Mouse (Mus musculus): ENCODE measurements around the gene Hist1h3g.
"Not testable (repeated sequence)": the region's sequence is repeated elsewhere in the genome, so short reads cannot be mapped to it uniquely, and the experiment has no call there.

The Hist1h3g gene

DNA sequence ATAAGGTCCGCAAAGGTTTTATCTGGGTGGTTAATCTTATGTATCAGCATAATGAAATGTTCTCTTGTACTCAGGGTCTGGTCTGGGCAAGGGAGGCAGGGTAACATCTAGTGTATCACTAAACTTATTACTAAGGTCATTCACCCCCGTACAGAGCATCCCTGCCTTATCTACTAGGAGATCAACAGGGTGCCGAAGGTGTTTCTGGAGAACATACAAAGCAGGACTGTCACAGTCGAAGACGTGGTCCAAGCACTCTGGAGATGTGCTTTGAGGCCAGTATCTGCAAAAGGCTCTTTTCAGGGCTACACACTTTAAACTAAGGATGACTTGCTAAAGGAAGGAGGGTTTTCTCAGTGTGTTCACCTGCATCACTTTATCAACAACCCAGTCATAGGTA is 11.5 kb downstream of the Hist1h3g start:
- TF ChIP-seq POU5F1 (IDR thresholded peaks at IDR 0.05; ENCODE audit: borderline replicate concordance, low read length), result no peak
- H3K27me3 ChIP-seq (ENCODE audit: insufficient read depth, low read length), result no peaks in the 10 kb centered on the region
- no peaks in the 10 kb centered on the region for H3K36me3 ChIP-seq (ENCODE audit: insufficient read depth, low read length)
- H3K4me1 ChIP-seq (replicated peaks; ENCODE audit: low read depth, low read length), result peaks cover 23% of the 10 kb centered on the region
- no peak overlapping the region for H3K4me3 ChIP-seq (replicated peaks; ENCODE audit: low read length)
- H3K9me3 ChIP-seq (ENCODE audit: low read length), result no peaks in the 10 kb centered on the region

DNA sequence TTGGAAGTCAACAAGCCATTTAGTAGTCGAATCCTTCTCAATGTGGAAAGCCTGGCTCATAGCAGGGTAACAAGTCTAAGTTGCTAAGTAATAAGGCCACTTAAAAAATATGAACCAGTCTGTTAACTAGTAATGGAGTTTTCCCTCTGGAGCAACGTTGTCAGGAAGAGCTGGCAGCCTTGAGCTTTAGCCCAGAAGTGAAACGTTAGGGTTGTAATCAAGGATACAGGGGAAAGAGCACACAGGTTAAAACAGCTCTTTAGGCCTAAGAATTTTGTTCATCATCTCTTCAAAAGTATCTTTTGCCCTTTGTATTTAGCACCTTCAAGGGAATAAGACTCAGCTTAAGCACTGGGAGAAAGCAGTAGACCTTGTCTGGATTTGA is 15.5 kb downstream of the Hist1h3g start:
- peak overlapping the region; percentile 75 for H3K4me3 ChIP-seq (replicated peaks; ENCODE audit: low read length)
- TF ChIP-seq POU5F1 (IDR thresholded peaks at IDR 0.05; ENCODE audit: borderline replicate concordance, low read length) (no peak), NANOG (IDR thresholded peaks at IDR 0.05; ENCODE audit: borderline replicate concordance, low read length) (no peak), CTCF (conservative IDR thresholded peaks at IDR 0.05; ENCODE audit: low read length) (no peak)
- H3K9me3 ChIP-seq (ENCODE audit: low read length), result no peaks in the 10 kb centered on the region
- H3K36me3 ChIP-seq (ENCODE audit: insufficient read depth, low read length), result no peaks in the 10 kb centered on the region
- no peaks in the 10 kb centered on the region for H3K27me3 ChIP-seq (ENCODE audit: insufficient read depth, low read length)
- H3K4me1 ChIP-seq (replicated peaks; ENCODE audit: low read depth, low read length), result peaks cover 29% of the 10 kb centered on the region

DNA sequence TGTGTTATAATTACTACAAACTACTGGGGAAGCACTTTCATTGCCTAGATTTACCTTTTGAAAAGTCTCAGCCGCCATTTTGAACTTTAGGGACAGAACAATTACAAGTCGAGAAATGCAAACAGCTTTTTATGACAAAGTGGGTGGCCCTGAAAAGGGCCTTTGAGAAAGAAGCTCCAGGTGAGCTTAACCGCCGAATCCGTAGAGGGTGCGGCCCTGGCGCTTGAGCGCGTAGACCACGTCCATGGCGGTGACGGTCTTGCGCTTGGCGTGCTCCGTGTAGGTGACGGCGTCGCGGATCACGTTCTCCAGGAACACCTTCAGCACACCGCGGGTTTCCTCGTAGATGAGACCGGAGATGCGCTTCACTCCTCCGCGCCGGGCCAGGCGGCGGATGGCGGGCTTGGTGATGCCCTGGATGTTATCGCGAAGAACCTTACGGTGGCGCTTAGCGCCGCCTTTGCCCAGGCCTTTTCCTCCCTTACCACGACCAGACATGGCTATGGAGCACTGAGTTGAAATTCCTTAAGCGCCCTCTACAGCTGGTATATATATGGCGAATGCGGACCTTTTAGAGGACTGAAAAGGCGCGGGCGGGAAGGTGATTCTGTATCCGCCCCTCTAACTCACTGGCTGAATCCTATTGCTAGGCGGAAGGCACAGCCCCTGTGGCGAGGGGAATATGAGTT is 16.1 kb downstream of the Hist1h3g start, which contains the start of gene Hist1h4f:
Gene Hist1h4f, minus strand, starts transcription at position 503 of the 689 bp plus-strand sequence.
- not testable (repeated sequence) for H3K27me3 ChIP-seq (ENCODE audit: insufficient read depth, low read length); H3K9me3 ChIP-seq (ENCODE audit: low read length); H3K36me3 ChIP-seq (ENCODE audit: insufficient read depth, low read length)

DNA sequence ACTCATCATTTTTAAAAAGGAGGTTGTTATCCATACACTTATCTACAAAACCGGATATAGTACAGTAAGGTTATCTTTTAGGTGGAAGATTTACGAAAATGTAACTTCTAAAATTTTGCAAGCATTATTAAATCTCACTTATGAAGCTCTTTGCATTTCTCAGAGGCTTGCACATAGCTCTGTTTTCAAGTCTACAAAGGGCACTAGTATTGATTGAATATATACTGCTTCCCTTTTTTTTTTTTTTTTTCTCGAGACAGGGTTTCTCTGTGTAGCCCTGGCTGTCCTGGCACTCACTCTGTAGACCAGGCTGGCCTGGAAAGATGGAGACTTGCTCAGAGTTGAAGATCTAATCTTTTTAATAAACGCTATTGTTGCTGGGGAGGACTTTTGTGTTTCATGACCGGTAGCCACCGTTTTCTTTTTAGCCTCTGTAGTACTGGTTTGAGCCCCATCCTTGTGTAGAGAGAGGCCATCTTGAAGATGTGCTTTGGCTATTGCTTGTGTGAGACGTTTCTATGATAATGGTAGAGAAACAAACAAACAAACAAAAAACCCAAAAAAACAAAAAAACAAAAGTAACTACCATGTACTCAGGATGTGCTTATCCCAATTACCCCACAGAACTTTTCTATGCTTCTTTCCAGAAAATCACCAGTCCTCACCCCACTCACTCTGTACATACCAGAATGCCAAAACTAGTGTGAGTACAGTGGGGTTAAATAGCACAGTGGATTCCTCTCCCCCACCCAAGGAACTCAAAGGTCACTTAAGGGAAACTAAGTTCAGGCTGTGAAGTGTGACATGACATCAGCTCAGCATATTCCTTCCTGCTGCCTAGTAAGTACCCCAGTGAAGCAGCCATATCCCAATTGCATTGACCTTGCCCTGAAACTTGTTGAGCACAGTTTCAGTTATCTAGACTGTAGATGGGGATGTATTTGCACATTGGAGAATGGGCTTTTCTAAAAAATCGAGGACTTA is 17.0 kb downstream of the Hist1h3g start:
- no peaks in the 10 kb centered on the region for H3K27me3 ChIP-seq (ENCODE audit: insufficient read depth, low read length)
- H3K4me3 ChIP-seq (replicated peaks; ENCODE audit: low read length), result peak overlapping the region; percentile 75
- TF ChIP-seq POU5F1 (IDR thresholded peaks at IDR 0.05; ENCODE audit: borderline replicate concordance, low read length), result no peak
- no peak for TF ChIP-seq CTCF (conservative IDR thresholded peaks at IDR 0.05; ENCODE audit: low read length)
- no peak for TF ChIP-seq NANOG (IDR thresholded peaks at IDR 0.05; ENCODE audit: borderline replicate concordance, low read length)
- no peaks in the 10 kb centered on the region for H3K36me3 ChIP-seq (ENCODE audit: insufficient read depth, low read length)
- H3K9me3 ChIP-seq (ENCODE audit: low read length), result no peaks in the 10 kb centered on the region
- H3K4me1 ChIP-seq (replicated peaks; ENCODE audit: low read depth, low read length), result peaks cover 27% of the 10 kb centered on the region

More for the DNA sequence above, 16.1 kb downstream of the Hist1h3g start, which contains the start of gene Hist1h4f:
- Histone ChIP-seq H3K4me3 (replicated peaks; ENCODE audit: low read length) (peak within 1 kb of the TSS; percentile 75), H3K4me1 (replicated peaks; ENCODE audit: low read depth, low read length) (peaks cover 26% of the 10 kb centered on the region)

DNA sequence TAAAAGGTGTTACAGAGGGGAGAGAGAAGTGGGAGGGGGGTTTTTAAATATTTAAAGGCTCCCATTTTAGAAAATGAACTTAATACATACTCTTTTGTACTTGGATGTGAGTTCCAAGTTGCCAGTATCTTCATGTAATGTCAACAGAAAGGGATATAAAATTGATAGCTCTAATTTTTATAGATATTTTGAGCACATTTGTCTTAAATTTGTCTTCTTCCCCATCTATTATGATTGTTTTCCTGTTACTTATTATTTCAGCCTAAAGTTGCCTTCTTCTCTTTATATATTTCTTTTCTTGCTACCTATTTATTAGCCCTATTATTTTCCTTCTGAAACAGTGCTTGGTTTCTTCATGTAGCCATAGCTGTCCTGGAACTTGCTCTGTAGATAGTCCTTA is 17.7 kb downstream of the Hist1h3g start, which contains the start of gene Hist1h1d:
Gene Hist1h1d, plus strand, starts transcription at position 301 of the 400 bp plus-strand sequence.
- H3K4me3 ChIP-seq (replicated peaks; ENCODE audit: low read length), result peak within 1 kb of the TSS; percentile 75
- TF ChIP-seq CTCF (conservative IDR thresholded peaks at IDR 0.05; ENCODE audit: low read length) (no peak), NANOG (IDR thresholded peaks at IDR 0.05; ENCODE audit: borderline replicate concordance, low read length) (no peak)

DNA sequence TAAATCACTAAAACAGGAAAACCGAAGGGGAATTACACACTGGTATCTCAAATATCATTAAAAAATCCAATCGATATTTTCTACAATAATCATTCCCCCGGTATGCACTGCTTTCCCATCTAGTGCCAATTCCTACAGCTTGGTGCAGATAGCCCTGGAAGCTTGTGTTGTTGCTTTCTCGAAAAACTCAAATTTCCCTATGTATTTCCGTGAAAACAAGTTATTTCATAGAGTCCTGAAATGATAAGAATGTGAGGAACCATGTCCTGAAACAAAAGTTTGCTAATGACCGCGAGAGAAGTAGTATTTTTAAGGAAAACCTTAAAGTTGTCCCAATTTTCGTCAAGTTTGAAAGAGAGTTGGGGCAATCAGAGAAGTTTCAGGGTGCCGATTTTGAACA is 19.2 kb downstream of the Hist1h3g start:
- peak overlapping the region; percentile 78 for H3K4me3 ChIP-seq (replicated peaks; ENCODE audit: low read length)
- TF ChIP-seq POU5F1 (IDR thresholded peaks at IDR 0.05; ENCODE audit: borderline replicate concordance, low read length), result no peak
- no peaks in the 10 kb centered on the region for H3K9me3 ChIP-seq (ENCODE audit: low read length)
- no peaks in the 10 kb centered on the region for H3K36me3 ChIP-seq (ENCODE audit: insufficient read depth, low read length)
- peaks cover 30% of the 10 kb centered on the region for H3K4me1 ChIP-seq (replicated peaks; ENCODE audit: low read depth, low read length)
- H3K27me3 ChIP-seq (ENCODE audit: insufficient read depth, low read length), result no peaks in the 10 kb centered on the region

More for the DNA sequence above, 17.7 kb downstream of the Hist1h3g start, which contains the start of gene Hist1h1d:
- Histone ChIP-seq H3K9me3 (ENCODE audit: low read length) (no peaks in the 10 kb centered on the region), H3K27me3 (ENCODE audit: insufficient read depth, low read length) (no peaks in the 10 kb centered on the region), H3K36me3 (ENCODE audit: insufficient read depth, low read length) (no peaks in the 10 kb centered on the region), H3K4me1 (replicated peaks; ENCODE audit: low read depth, low read length) (peaks cover 30% of the 10 kb centered on the region)

DNA sequence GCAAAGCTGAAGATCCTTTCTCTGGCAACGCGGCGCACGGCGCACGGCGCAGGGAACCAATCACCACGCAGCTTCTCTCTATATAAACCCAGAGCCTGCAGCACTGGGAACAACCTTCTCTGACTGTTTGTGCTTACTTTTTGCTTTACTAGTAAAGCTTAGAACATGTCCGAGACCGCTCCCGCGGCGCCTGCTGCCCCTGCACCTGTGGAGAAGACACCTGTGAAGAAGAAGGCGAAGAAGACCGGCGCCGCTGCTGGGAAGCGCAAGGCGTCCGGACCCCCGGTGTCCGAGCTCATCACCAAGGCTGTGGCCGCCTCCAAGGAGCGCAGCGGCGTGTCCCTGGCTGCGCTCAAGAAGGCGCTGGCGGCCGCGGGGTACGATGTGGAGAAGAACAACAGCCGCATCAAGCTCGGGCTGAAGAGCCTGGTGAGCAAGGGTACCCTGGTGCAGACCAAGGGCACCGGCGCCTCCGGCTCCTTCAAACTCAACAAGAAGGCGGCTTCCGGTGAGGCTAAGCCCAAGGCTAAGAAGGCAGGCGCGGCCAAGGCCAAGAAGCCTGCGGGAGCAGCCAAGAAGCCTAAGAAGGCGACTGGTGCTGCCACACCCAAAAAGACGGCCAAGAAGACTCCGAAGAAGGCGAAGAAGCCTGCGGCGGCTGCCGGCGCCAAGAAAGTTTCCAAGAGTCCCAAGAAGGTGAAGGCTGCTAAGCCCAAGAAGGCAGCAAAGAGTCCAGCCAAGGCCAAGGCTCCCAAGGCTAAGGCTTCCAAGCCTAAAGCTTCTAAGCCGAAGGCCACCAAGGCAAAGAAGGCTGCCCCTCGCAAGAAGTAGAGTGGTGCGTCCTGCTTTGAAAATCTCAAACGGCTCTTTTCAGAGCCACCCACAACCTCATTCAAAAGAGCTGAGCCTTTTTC is 20.0 kb downstream of the Hist1h3g start:
- Histone ChIP-seq H3K27me3 (ENCODE audit: insufficient read depth, low read length) (no peaks in the 10 kb centered on the region), H3K9me3 (ENCODE audit: low read length) (no peaks in the 10 kb centered on the region), H3K4me1 (replicated peaks; ENCODE audit: low read depth, low read length) (peaks cover 29% of the 10 kb centered on the region), H3K4me3 (replicated peaks; ENCODE audit: low read length) (peak overlapping the region; percentile 78), H3K36me3 (ENCODE audit: insufficient read depth, low read length) (no peaks in the 10 kb centered on the region)
- TF ChIP-seq POU5F1 (IDR thresholded peaks at IDR 0.05; ENCODE audit: borderline replicate concordance, low read length) (no peak), CTCF (conservative IDR thresholded peaks at IDR 0.05; ENCODE audit: low read length) (no peak), NANOG (IDR thresholded peaks at IDR 0.05; ENCODE audit: borderline replicate concordance, low read length) (no peak)

DNA sequence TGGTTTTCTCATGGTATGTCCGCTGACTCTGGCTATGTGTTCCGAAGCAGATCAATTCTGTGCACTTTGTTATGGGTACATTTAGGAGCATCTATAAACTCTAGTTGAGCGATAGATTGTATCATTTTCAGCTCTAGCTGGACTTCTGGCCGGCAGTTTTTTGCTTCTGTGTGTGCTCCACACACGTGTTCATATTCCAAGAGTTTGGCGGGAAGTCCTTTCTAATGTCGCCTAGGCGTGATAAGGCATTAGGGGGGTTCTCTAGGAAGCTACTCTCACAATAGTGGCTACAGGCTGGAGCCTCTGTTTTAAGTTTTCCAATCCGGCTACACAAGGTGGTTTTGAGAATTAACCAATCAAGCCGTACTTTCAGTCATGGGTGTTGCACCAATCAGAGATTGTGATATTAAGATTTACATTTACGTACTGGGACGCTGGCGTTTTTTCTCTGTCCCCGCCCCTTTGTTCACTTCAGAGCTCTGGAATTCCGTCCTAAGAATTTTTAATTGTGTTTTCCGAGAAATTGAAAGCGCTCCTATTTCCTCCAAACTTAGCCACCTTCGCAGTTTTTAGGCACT is 20.7 kb downstream of the Hist1h3g start:
- Histone ChIP-seq H3K9me3 (ENCODE audit: low read length) (no peaks in the 10 kb centered on the region), H3K4me1 (replicated peaks; ENCODE audit: low read depth, low read length) (peaks cover 28% of the 10 kb centered on the region), H3K4me3 (replicated peaks; ENCODE audit: low read length) (peak overlapping the region; percentile 78), H3K36me3 (ENCODE audit: insufficient read depth, low read length) (no peaks in the 10 kb centered on the region), H3K27me3 (ENCODE audit: insufficient read depth, low read length) (no peaks in the 10 kb centered on the region)
- no peak for TF ChIP-seq CTCF (conservative IDR thresholded peaks at IDR 0.05; ENCODE audit: low read length)
- no peak for TF ChIP-seq NANOG (IDR thresholded peaks at IDR 0.05; ENCODE audit: borderline replicate concordance, low read length)
- TF ChIP-seq POU5F1 (IDR thresholded peaks at IDR 0.05; ENCODE audit: borderline replicate concordance, low read length), result no peak

Measured in E14TG2a.4 (cell line).